Mouse (Mus musculus) hindbrain, embryonic 15.5 days (tissue): ENCODE measurements around the gene Krtap27-1. TPM values are rescaled to one million over a fixed set of nuclear protein-coding genes. Genes with fewer than 3 reads are reported as not detected.

ENCODE experiments used
- ATAC-seq: fragments of 200-750 bp; cut with Nextera tagmentation; 2 replicates; pipeline ENCODE4 v1.8.0; 2017; ENCODE audit warnings: low read depth, moderate number of reproducible peaks, moderate TSS enrichment; ENCODE audit not compliant: low FRiP score
- H3K27ac ChIP-seq: fragments of 300-500 bp; sonication (generic); replicated peaks from 2 replicates; pipeline ENCODE4 v1.5.1; 2015; ENCODE audit warnings: mild to moderate bottlenecking, inconsistent platforms
- H3K27me3 ChIP-seq: fragments of 300-500 bp; sonication (generic); 2 replicates; pipeline ENCODE4 v1.6.1; 2015; ENCODE audit warnings: control low read depth, inconsistent platforms
- H3K36me3 ChIP-seq: fragments of 300-500 bp; sonication (generic); 2 replicates; pipeline ENCODE4 v1.6.1; 2015; ENCODE audit warnings: control low read depth, inconsistent platforms
- H3K4me1 ChIP-seq: fragments of 300-500 bp; sonication (generic); replicated peaks from 2 replicates; pipeline ENCODE4 v1.6.1; 2015; ENCODE audit warnings: control low read depth, inconsistent platforms
- H3K4me2 ChIP-seq: fragments of 300-500 bp; sonication (generic); 2 replicates; pipeline ENCODE4 v1.6.1; 2015; ENCODE audit warnings: moderate library complexity, mild to moderate bottlenecking, inconsistent platforms
- H3K4me3 ChIP-seq: fragments of 300-500 bp; sonication (generic); 2 replicates; pipeline ENCODE4 v1.5.1; 2015; ENCODE audit warnings: mild to moderate bottlenecking, inconsistent platforms
- H3K9ac ChIP-seq: fragments of 300-500 bp; sonication (generic); 2 replicates; pipeline ENCODE4 v1.6.1; 2015; ENCODE audit warnings: inconsistent platforms
- H3K9me3 ChIP-seq: fragments of 300-500 bp; sonication (generic); 2 replicates; pipeline ENCODE4 v1.6.1; 2016; ENCODE audit warnings: control low read depth, inconsistent platforms
- WGBS: fragments of 180-500 bp; shearing (Covaris S2); methylation state at CpG from one replicate; pipeline ENCODE4 v1.1.7; 2015; 5-methylcytosine and 5-hydroxymethylcytosine counted together
- polyA plus RNA-seq: library from polyadenylated mRNA; unstranded; fragments of >200 nt; fragmentation: Nextera tagmentation; extraction: Ambion mirVana; gene quantifications from 2 replicates; pipeline ENCODE4 v1.2.1, GENCODE M21; 2015

Krtap27-1 gene
- polyA plus RNA-seq, 1 experiment from 2014 or later, result not detected

GRCm38 (mm10) chr16:88647358-88647846, 24.1 kb downstream of the Krtap27-1 start, which contains the start of gene Krtap26-1:
Krtap26-1 (minus strand) TSS chr16:88647796.
- no peaks in the 10 kb centered on the region for H3K27me3 ChIP-seq
- no peaks in the 10 kb centered on the region for H3K4me1 ChIP-seq
- ATAC-seq, result no peak
- WGBS, result 82% methylated on average over 10 of the region's 10 CpGs
- H3K9me3 ChIP-seq, result no peaks in the 10 kb centered on the region
- no peaks in the 10 kb centered on the region for H3K36me3 ChIP-seq
- no peak within 1 kb of the TSS for H3K9ac ChIP-seq
- H3K4me2 ChIP-seq, result no peak within 1 kb of the TSS
- H3K4me3 ChIP-seq, result no peak within 1 kb of the TSS
- no peak within 1 kb of the TSS for H3K27ac ChIP-seq

GRCm38 (mm10) chr16:88646366-88647111, 24.9 kb downstream of the Krtap27-1 start:
- Histone ChIP-seq H3K4me3 (no peak overlapping the region), H3K9ac (no peak overlapping the region), H3K9me3 (no peaks in the 10 kb centered on the region), H3K36me3 (no peaks in the 10 kb centered on the region), H3K4me2 (no peak overlapping the region), H3K27ac (no peak overlapping the region), H3K27me3 (no peaks in the 10 kb centered on the region), H3K4me1 (no peaks in the 10 kb centered on the region)
- WGBS, result 81% methylated on average over 8 of the region's 8 CpGs
- no peak for ATAC-seq

GRCm38 (mm10) chr16:88640053-88640452, 31.4 kb downstream of the Krtap27-1 start:
- no peaks in the 10 kb centered on the region for H3K9me3 ChIP-seq
- H3K4me2 ChIP-seq, result no peak overlapping the region
- ATAC-seq, result no peak
- 89% methylated on average over 3 of the region's 3 CpGs for WGBS
- no peaks in the 10 kb centered on the region for H3K27me3 ChIP-seq
- H3K4me3 ChIP-seq, result no peak overlapping the region
- H3K9ac ChIP-seq, result no peak overlapping the region
- no peak overlapping the region for H3K27ac ChIP-seq
- H3K36me3 ChIP-seq, result no peaks in the 10 kb centered on the region
- H3K4me1 ChIP-seq, result no peaks in the 10 kb centered on the region

- no peak overlapping the region for H3K4me3 ChIP-seq
- H3K4me1 ChIP-seq, result no peaks in the 10 kb centered on the region
- H3K27ac ChIP-seq, result no peak overlapping the region
- no peaks in the 10 kb centered on the region for H3K9me3 ChIP-seq
- no peak; the same call in 1 of the 2 replicates for ATAC-seq
- H3K9ac ChIP-seq, result no peak overlapping the region
- no peaks in the 10 kb centered on the region for H3K27me3 ChIP-seq
- no peaks in the 10 kb centered on the region for H3K36me3 ChIP-seq
- 38% methylated on average over 4 of the region's 4 CpGs for WGBS
- H3K4me2 ChIP-seq, result no peak overlapping the region
These were observed 36.3 kb downstream of the Krtap27-1 start for GRCm38 (mm10) chr16:88635142-88635541.

DNA sequence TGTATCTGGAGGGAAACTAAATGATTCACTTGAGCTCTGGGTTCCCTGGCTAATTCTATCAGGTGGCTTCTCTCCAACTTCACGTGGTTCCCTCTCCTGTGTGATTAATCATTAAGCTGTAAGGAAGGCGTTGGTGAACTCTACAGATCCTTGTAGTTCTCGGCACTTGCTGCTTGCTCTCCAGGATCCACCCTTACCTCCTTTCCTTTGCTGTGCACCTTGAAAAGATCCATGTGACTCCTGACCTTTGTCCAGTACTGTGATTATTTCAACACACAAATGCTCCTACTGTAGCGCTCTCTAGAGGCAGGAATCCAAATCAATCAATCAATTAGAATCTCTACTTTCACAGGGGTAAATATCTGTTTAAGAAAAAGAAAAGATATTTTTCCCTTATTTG, 40.0 kb downstream of the Krtap27-1 start:
- no peak for ATAC-seq
- WGBS, result 60% methylated on average over 4 of the region's 4 CpGs

DNA sequence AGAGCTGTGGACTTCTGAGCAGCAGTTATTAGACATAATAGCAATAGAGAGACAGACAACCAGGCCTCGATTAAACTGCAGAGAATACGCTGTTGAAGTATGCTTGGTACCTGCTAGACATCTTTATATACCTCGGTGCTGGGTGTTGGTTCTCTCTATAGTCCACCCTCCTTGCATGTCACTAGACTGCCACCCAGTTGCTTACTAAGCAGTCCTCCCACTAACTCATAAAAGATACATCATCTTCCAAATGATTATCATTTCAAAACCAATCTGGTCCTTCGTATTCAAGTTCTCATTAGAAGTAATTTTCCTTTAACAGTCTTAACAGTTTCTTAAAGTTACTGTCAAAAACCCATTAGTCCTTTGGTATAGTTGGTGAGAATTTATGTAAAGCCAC, 43.9 kb downstream of the Krtap27-1 start, which contains the start of gene 2310079G19Rik:
2310079G19Rik (minus strand) TSS at position 101 of the 400 bp plus-strand sequence.
- no peaks in the 10 kb centered on the region for H3K27me3 ChIP-seq
- H3K9me3 ChIP-seq, result no peaks in the 10 kb centered on the region
- no peak for ATAC-seq
- no peaks in the 10 kb centered on the region for H3K4me1 ChIP-seq
- no peak within 1 kb of the TSS for H3K4me2 ChIP-seq
- WGBS, result 92% methylated on average over 4 of the region's 4 CpGs
- H3K9ac ChIP-seq, result no peak within 1 kb of the TSS
- H3K4me3 ChIP-seq, result no peak within 1 kb of the TSS
- no peaks in the 10 kb centered on the region for H3K36me3 ChIP-seq
- no peak within 1 kb of the TSS for H3K27ac ChIP-seq

More for the DNA sequence above, 40.0 kb downstream of the Krtap27-1 start:
- H3K9me3 ChIP-seq, result no peaks in the 10 kb centered on the region
- no peak overlapping the region for H3K4me3 ChIP-seq
- H3K27ac ChIP-seq, result no peak overlapping the region
- H3K4me1 ChIP-seq, result no peaks in the 10 kb centered on the region
- no peak overlapping the region for H3K4me2 ChIP-seq
- H3K27me3 ChIP-seq, result no peaks in the 10 kb centered on the region
- no peak overlapping the region for H3K9ac ChIP-seq
- H3K36me3 ChIP-seq, result no peaks in the 10 kb centered on the region

Other genes with a start within 250 kb of the Krtap27-1 start
- gene Cldn17, start 164.7 kb downstream of the Krtap27-1 start, polyA plus RNA-seq, result not detected in 2 replicates
- not detected in 2 replicates for gene Cldn8, start 108.5 kb downstream of the Krtap27-1 start, polyA plus RNA-seq
- not detected in 2 replicates for gene Krtap24-1, start 59.4 kb downstream of the Krtap27-1 start, polyA plus RNA-seq
- gene 2310079G19Rik, start 44.0 kb downstream of the Krtap27-1 start, polyA plus RNA-seq, result not detected in 2 replicates
- not detected in 2 replicates for gene Krtap26-1, start 23.9 kb downstream of the Krtap27-1 start, polyA plus RNA-seq
- not detected in 2 replicates for gene 2310061N02Rik, start 36.3 kb upstream of the Krtap27-1 start, polyA plus RNA-seq
- gene Krtap13-1, start 57.2 kb upstream of the Krtap27-1 start, polyA plus RNA-seq, result not detected in 2 replicates
- not detected in 2 replicates for gene Krtap13, start 80.0 kb upstream of the Krtap27-1 start, polyA plus RNA-seq
- gene 2310034C09Rik, start 87.2 kb upstream of the Krtap27-1 start, polyA plus RNA-seq, result not detected in 2 replicates
- gene 2310057N15Rik, start 102.5 kb upstream of the Krtap27-1 start, polyA plus RNA-seq, result not detected in 2 replicates
- gene Gm5965, start 106.2 kb upstream of the Krtap27-1 start, polyA plus RNA-seq, result not detected in 2 replicates
- gene Gm20741, start 140.5 kb upstream of the Krtap27-1 start, polyA plus RNA-seq, result not detected in 2 replicates
- not detected in 2 replicates for gene Krtap15, start 148.5 kb upstream of the Krtap27-1 start, polyA plus RNA-seq
- not detected in 2 replicates for gene Krtap14, start 154.5 kb upstream of the Krtap27-1 start, polyA plus RNA-seq
- gene Krtap19-1, start 197.7 kb upstream of the Krtap27-1 start, polyA plus RNA-seq, result not detected in 2 replicates
- gene Krtap19-2, start 202.6 kb upstream of the Krtap27-1 start, polyA plus RNA-seq, result not detected in 2 replicates
- not detected in 2 replicates for gene Krtap19-3, start 206.4 kb upstream of the Krtap27-1 start, polyA plus RNA-seq
- not detected in 2 replicates for gene Krtap19-4, start 213.4 kb upstream of the Krtap27-1 start, polyA plus RNA-seq
- not detected in 2 replicates for gene Krtap19-5, start 224.8 kb upstream of the Krtap27-1 start, polyA plus RNA-seq